Mouse (Mus musculus): ENCODE measurements at regions not wholly inside any gene's neighbourhood (a gene's known extent, or its start where the extent isn't known, plus 50 kb on each side); places are given as distances from the start of the nearest gene placed in this dataset.

- no peak for TF ChIP-seq POLR2A (IDR thresholded peaks at IDR 0.05; ENCODE audit: low read depth, low read length)
- no peak for TF ChIP-seq CTCF (IDR thresholded peaks at IDR 0.05; ENCODE audit: extremely low read depth, insufficient read depth, insufficient read length, insufficient replicate concordance)
Measured at GRCm38 (mm10) chr1:7548261-7548660, 2740.6 kb downstream of the Gm37988 start.
